Mouse (Mus musculus): ENCODE measurements around the gene Sp2. TPM values are rescaled to one million over a fixed set of nuclear protein-coding genes. Genes with fewer than 3 reads are reported as not detected.
A peak's percentile ranks its signal among the peaks of the same experiment; 100 is the strongest.

Gene Sp2
- polyA plus RNA-seq, 1 experiment from 2014 or later: 16.8 TPM

- Histone ChIP-seq H3K9ac (ENCODE audit: low read depth, low read length) (peak within 1 kb of the TSS; percentile 78), H3K36me3 (ENCODE audit: control insufficient read depth, insufficient read depth, low read length) (0 out of 2 replicates have a peak, but pooled peaks cover 3% of the 10 kb centered on the region), H3K27me3 (ENCODE audit: control insufficient read depth, insufficient read depth, low read depth, low read length) (no peaks in the 10 kb centered on the region), H3K4me3 (ENCODE audit: low read depth, low read length) (peak within 1 kb of the TSS; percentile 67), H3K4me1 (ENCODE audit: control insufficient read depth, insufficient read depth, low read length) (peaks cover 11% of the 10 kb centered on the region), H3K27ac (ENCODE audit: low read length) (peak within 1 kb of the TSS; percentile 76), H3K9me3 (replicated peaks; ENCODE audit: control insufficient read depth, low read length, poor library complexity, severe bottlenecking) (no peaks in the 10 kb centered on the region), H3K4me2 (ENCODE audit: low read length) (peak within 1 kb of the TSS; percentile 99)
- WGBS: under 1% methylated on average over 55 of the region's 55 CpGs
- ATAC-seq: peak; percentile 99
These were observed 66.5 kb downstream of the Sp2 start, which contains the start of gene Cdk5rap3 for GRCm38 (mm10) chr11:96916044-96916884. Gene Cdk5rap3, minus strand, starts transcription at chr11:96916496.

- 86% methylated on average over 11 of the region's 11 CpGs for WGBS
- ATAC-seq: no peak
- H3K9ac ChIP-seq (ENCODE audit: low read depth, low read length): no peak overlapping the region
These were observed 70.1 kb downstream of the Sp2 start for GRCm38 (mm10) chr11:96912682-96913081.

GRCm38 (mm10) chr11:96910003-96910402, 72.8 kb downstream of the Sp2 start:
- H3K36me3 ChIP-seq (ENCODE audit: control insufficient read depth, insufficient read depth, low read length): peaks cover 3% of the 10 kb centered on the region; the same call in 1 of the 2 replicates
- no peak overlapping the region for H3K9ac ChIP-seq (ENCODE audit: low read depth, low read length)
- ATAC-seq: peak; percentile 43; the same call in 1 of the 2 replicates
- H3K4me3 ChIP-seq (ENCODE audit: low read depth, low read length): no peak overlapping the region
- WGBS: 18% methylated on average over 7 of the region's 7 CpGs
- H3K4me2 ChIP-seq (ENCODE audit: low read length): no peak overlapping the region
- no peaks in the 10 kb centered on the region for H3K9me3 ChIP-seq (replicated peaks; ENCODE audit: control insufficient read depth, low read length, poor library complexity, severe bottlenecking)
- H3K27me3 ChIP-seq (ENCODE audit: control insufficient read depth, insufficient read depth, low read depth, low read length): no peaks in the 10 kb centered on the region
- peaks cover 2% of the 10 kb centered on the region for H3K4me1 ChIP-seq (ENCODE audit: control insufficient read depth, insufficient read depth, low read length)
- no peak overlapping the region for H3K27ac ChIP-seq (ENCODE audit: low read length)

More at GRCm38 (mm10) chr11:96912682-96913081, 70.1 kb downstream of the Sp2 start:
- Histone ChIP-seq H3K4me2 (ENCODE audit: low read length) (no peak overlapping the region), H3K36me3 (ENCODE audit: control insufficient read depth, insufficient read depth, low read length) (peaks cover 3% of the 10 kb centered on the region; the same call in 1 of the 2 replicates), H3K9me3 (replicated peaks; ENCODE audit: control insufficient read depth, low read length, poor library complexity, severe bottlenecking) (no peaks in the 10 kb centered on the region), H3K27me3 (ENCODE audit: control insufficient read depth, insufficient read depth, low read depth, low read length) (no peaks in the 10 kb centered on the region), H3K4me1 (ENCODE audit: control insufficient read depth, insufficient read depth, low read length) (peaks cover 11% of the 10 kb centered on the region), H3K4me3 (ENCODE audit: low read depth, low read length) (no peak overlapping the region), H3K27ac (ENCODE audit: low read length) (no peak overlapping the region)

GRCm38 (mm10) chr11:96908594-96908993, 74.2 kb downstream of the Sp2 start:
- no peak for ATAC-seq
- no peak overlapping the region for H3K27ac ChIP-seq (ENCODE audit: low read length)
- no peaks in the 10 kb centered on the region; the same call in 1 of the 2 replicates for H3K4me1 ChIP-seq (ENCODE audit: control insufficient read depth, insufficient read depth, low read length)
- peaks cover 3% of the 10 kb centered on the region; the same call in 1 of the 2 replicates for H3K36me3 ChIP-seq (ENCODE audit: control insufficient read depth, insufficient read depth, low read length)
- no peak overlapping the region for H3K9ac ChIP-seq (ENCODE audit: low read depth, low read length)
- no peak overlapping the region for H3K4me2 ChIP-seq (ENCODE audit: low read length)
- H3K4me3 ChIP-seq (ENCODE audit: low read depth, low read length): no peak overlapping the region
- H3K9me3 ChIP-seq (replicated peaks; ENCODE audit: control insufficient read depth, low read length, poor library complexity, severe bottlenecking): no peaks in the 10 kb centered on the region
- 90% methylated on average over 12 of the region's 12 CpGs for WGBS
- no peaks in the 10 kb centered on the region for H3K27me3 ChIP-seq (ENCODE audit: control insufficient read depth, insufficient read depth, low read depth, low read length)

- no peaks in the 10 kb centered on the region for H3K9me3 ChIP-seq (replicated peaks; ENCODE audit: control insufficient read depth, low read length, poor library complexity, severe bottlenecking)
- no peak overlapping the region for H3K4me2 ChIP-seq (ENCODE audit: low read length)
- no peak overlapping the region for H3K9ac ChIP-seq (ENCODE audit: low read depth, low read length)
- no peaks in the 10 kb centered on the region for H3K27me3 ChIP-seq (ENCODE audit: control insufficient read depth, insufficient read depth, low read depth, low read length)
- H3K36me3 ChIP-seq (ENCODE audit: control insufficient read depth, insufficient read depth, low read length): peaks cover under 1% of the 10 kb centered on the region; the same call in 1 of the 2 replicates
- WGBS: 34% methylated on average over 15 of the region's 15 CpGs
- 0 out of 2 replicates have a peak overlapping the region, but pooled peaks have one; percentile 5 for H3K27ac ChIP-seq (ENCODE audit: low read length)
- no peak for ATAC-seq
- peaks cover 15% of the 10 kb centered on the region for H3K4me1 ChIP-seq (ENCODE audit: control insufficient read depth, insufficient read depth, low read length)
- no peak overlapping the region for H3K4me3 ChIP-seq (ENCODE audit: low read depth, low read length)
These were observed 76.2 kb downstream of the Sp2 start for GRCm38 (mm10) chr11:96906431-96907161.

Other genes starting within 250 kb of the Sp2 start
- 46.7 TPM in 2 replicates for gene Snx11, start 205.4 kb downstream of the Sp2 start, polyA plus RNA-seq (2015; fragmentation: Nextera tagmentation; extraction: Ambion mirVana)
- 56.2 and 66.3 TPM in 2 replicates for gene Cbx1, start 193.8 kb downstream of the Sp2 start, polyA plus RNA-seq (2015; fragmentation: Nextera tagmentation; extraction: Ambion mirVana)
- 79.1 and 81.8 TPM in 2 replicates for gene Nfe2l1, start 153.0 kb downstream of the Sp2 start, polyA plus RNA-seq (2015; fragmentation: Nextera tagmentation; extraction: Ambion mirVana)
- 14.8 and 16.3 TPM in 2 replicates for gene Copz2, start 133.1 kb downstream of the Sp2 start, polyA plus RNA-seq (2015; fragmentation: Nextera tagmentation; extraction: Ambion mirVana)
- gene Cdk5rap3, start 66.5 kb downstream of the Sp2 start, polyA plus RNA-seq (2015; fragmentation: Nextera tagmentation; extraction: Ambion mirVana): 80.6 and 85.7 TPM in 2 replicates
- gene Prr15l, start 54.9 kb downstream of the Sp2 start, polyA plus RNA-seq (2015; fragmentation: Nextera tagmentation; extraction: Ambion mirVana): 0.24 and 0.51 TPM in 2 replicates
- gene Pnpo, start 39.0 kb downstream of the Sp2 start, polyA plus RNA-seq (2015; fragmentation: Nextera tagmentation; extraction: Ambion mirVana): 32.2 and 32.5 TPM in 2 replicates
- gene Sp6, start 30.4 kb upstream of the Sp2 start, polyA plus RNA-seq (2015; fragmentation: Nextera tagmentation; extraction: Ambion mirVana): 0.26 and 0.35 TPM in 2 replicates
- 13.7 and 16.7 TPM in 2 replicates for gene Scrn2, start 47.0 kb upstream of the Sp2 start, polyA plus RNA-seq (2015; fragmentation: Nextera tagmentation; extraction: Ambion mirVana)
- gene Lrrc46, start 58.4 kb upstream of the Sp2 start, polyA plus RNA-seq (2015; fragmentation: Nextera tagmentation; extraction: Ambion mirVana): 3.4 and 4.0 TPM in 2 replicates
- gene Mrpl10, start 58.6 kb upstream of the Sp2 start, polyA plus RNA-seq (2015; fragmentation: Nextera tagmentation; extraction: Ambion mirVana): 58.9 and 59.1 TPM in 2 replicates
- 11.9 and 12.8 TPM in 2 replicates for gene Osbpl7, start 67.7 kb upstream of the Sp2 start, polyA plus RNA-seq (2015; fragmentation: Nextera tagmentation; extraction: Ambion mirVana)
- 0.16 TPM in 2 replicates for gene Tbx21, start 132.4 kb upstream of the Sp2 start, polyA plus RNA-seq (2015; fragmentation: Nextera tagmentation; extraction: Ambion mirVana)
- gene Tbkbp1, start 168.5 kb upstream of the Sp2 start, polyA plus RNA-seq (2015; fragmentation: Nextera tagmentation; extraction: Ambion mirVana): 7.7 and 8.2 TPM in 2 replicates
- 28.5 and 32.9 TPM in 2 replicates for gene Kpnb1, start 204.9 kb upstream of the Sp2 start, polyA plus RNA-seq (2015; fragmentation: Nextera tagmentation; extraction: Ambion mirVana)

All from midbrain, embryonic 16.5 days (tissue).